ENCODE assay signal across 14 mouse cellular contexts in the genomic region with DNA sequence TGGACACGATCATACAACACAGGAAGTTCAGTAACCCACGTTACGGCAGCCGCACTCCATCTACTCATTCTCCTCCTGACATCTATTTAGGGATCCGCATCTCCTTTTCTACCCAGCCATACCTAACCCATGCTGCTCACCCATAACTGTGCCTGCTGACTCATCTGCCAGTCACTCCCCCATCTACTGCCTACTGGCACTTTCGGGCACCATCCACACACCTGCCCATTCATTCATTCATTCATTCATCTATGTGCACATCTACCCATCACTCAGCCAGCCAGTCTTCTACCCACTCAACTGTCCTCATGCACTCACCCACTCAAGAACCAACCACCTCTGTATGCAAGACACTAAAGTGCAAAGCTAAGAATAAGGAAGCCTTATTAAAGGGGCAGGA.
"Had no signal": no experiment of that assay in that cellular context is flagged by ENCODE, and none has a peak within 500 bp of the region (broad histone marks: within the 10 kb centered on the region; RNA-seq: fewer than 3 reads in every experiment).

No protein-coding gene starts in this region.

- H3K27ac ChIP-seq: intestine, embryonic 15.5 days; limb, embryonic 15.5 days; liver, embryonic 12.5 days; midbrain, embryonic 15.5 days; neural tube, embryonic 12.5 days; stomach, postnatal 0 days had no signal

- ATAC-seq: intestine, embryonic 15.5 days; liver, embryonic 12.5 days; midbrain, embryonic 15.5 days had no signal

- H3K4me1 ChIP-seq: intestine, embryonic 15.5 days; limb, embryonic 15.5 days; liver, embryonic 12.5 days; midbrain, embryonic 15.5 days; neural tube, embryonic 12.5 days had no signal

- DNase-seq: kidney, adult 18-20 months; kidney, postnatal 25 days; lung, embryonic 14.5 days; lung, postnatal 10 days; lung, postnatal 4 days; thymus, adult 18-20 months; thymus, postnatal 14 days had no signal

- H3K27me3 ChIP-seq: intestine, embryonic 15.5 days; limb, embryonic 15.5 days; liver, embryonic 12.5 days; megakaryocyte, embryonic 14.5 days; midbrain, embryonic 15.5 days; neural tube, embryonic 12.5 days had no signal

- H3K4me3 ChIP-seq: intestine, embryonic 15.5 days; limb, embryonic 15.5 days; liver, embryonic 12.5 days; megakaryocyte, embryonic 14.5 days; midbrain, embryonic 15.5 days; neural tube, embryonic 12.5 days had no signal
